Mouse (Mus musculus) hindbrain, embryonic 14.5 days (tissue): Measurements from ENCODE around the gene Aox4. TPM values are rescaled to one million over a fixed set of nuclear protein-coding genes. Genes with fewer than 3 reads are reported as not detected.

Source experiments
- ATAC-seq: fragments of 200-750 bp; cut with Nextera tagmentation; 2 replicates; pipeline ENCODE4 v1.8.0; 2017; ENCODE audit warnings: moderate number of reproducible peaks, mild to moderate bottlenecking, moderate TSS enrichment, moderate library complexity; ENCODE audit not compliant: low FRiP score
- DNase-seq: peaks from one replicate; pipeline ENCODE4 v3.0.0-alpha.2; 2015; ENCODE audit warnings: low spot score
- H3K27ac ChIP-seq: fragments of 300-500 bp; sonication (generic); 2 replicates; pipeline ENCODE4 v1.5.1; 2014; ENCODE audit warnings: mild to moderate bottlenecking, moderate library complexity
- H3K27me3 ChIP-seq: fragments of 300-500 bp; sonication (generic); 2 replicates; pipeline ENCODE4 v1.6.1; 2014; ENCODE audit warnings: mild to moderate bottlenecking, low read length, mixed read lengths; ENCODE audit not compliant: control insufficient read depth, insufficient read depth
- H3K36me3 ChIP-seq: fragments of 300-500 bp; sonication (generic); replicated peaks from 2 replicates; pipeline ENCODE4 v1.6.1; 2014; ENCODE audit not compliant: control insufficient read depth, insufficient read depth
- H3K4me1 ChIP-seq: fragments of 300-500 bp; sonication (generic); replicated peaks from 2 replicates; pipeline ENCODE4 v1.6.1; 2014; ENCODE audit warnings: antibody characterized with exemption, low read length, mixed read lengths; ENCODE audit not compliant: control insufficient read depth, insufficient read depth
- H3K4me2 ChIP-seq: fragments of 300-500 bp; sonication (generic); replicated peaks from 2 replicates; pipeline ENCODE4 v1.6.1; 2014; ENCODE audit warnings: mild to moderate bottlenecking, moderate library complexity
- H3K4me3 ChIP-seq: fragments of 300-500 bp; sonication (generic); replicated peaks from 2 replicates; pipeline ENCODE4 v1.5.1; 2014; ENCODE audit warnings: mild to moderate bottlenecking, low read length
- H3K9ac ChIP-seq: fragments of 300-500 bp; sonication (generic); 2 replicates; pipeline ENCODE4 v1.6.1; 2014
- H3K9me3 ChIP-seq: fragments of 300-500 bp; sonication (generic); 2 replicates; pipeline ENCODE4 v1.6.1; 2016; ENCODE audit warnings: low read length; ENCODE audit not compliant: control insufficient read depth
- WGBS: fragments of 180-500 bp; shearing (Covaris S2); extraction: QIAGEN DNeasy Blood & Tissue Kit; methylation state at CpG from one replicate; pipeline ENCODE4 v1.1.7; 2014; 5-methylcytosine and 5-hydroxymethylcytosine counted together
- polyA plus RNA-seq: library from polyadenylated mRNA; unstranded; fragments of >200 nt; fragmentation: Nextera tagmentation; extraction: Ambion mirVana; gene quantifications from 2 replicates; pipeline ENCODE4 v1.2.1, GENCODE M21; 2014

Aox4 gene
- 0.39 and 0.54 TPM in 2 replicates for polyA plus RNA-seq

DNA sequence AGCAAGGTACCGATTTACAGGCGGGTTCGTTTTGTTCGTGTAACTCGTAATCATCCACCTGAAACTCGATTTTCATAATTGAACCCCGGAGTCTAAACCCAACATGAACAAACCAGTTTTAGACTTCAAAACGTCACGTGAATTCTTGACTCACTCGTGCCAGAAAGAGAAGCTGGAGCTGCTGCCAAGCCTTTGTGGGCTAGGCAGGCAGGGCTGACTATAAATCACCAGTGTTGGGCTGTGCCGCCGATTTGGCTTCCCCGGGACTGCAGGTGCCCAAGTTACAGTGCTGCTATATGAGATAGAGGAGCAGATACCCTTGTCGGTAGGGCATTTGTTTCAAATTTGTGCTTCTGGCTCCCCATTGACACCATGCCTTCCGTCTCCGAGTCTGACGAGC is at the start of gene Aox4:
TSS of gene Aox4 (plus strand) at position 195 of the 400 bp plus-strand sequence.
- 81% methylated on average over 17 of the region's 17 CpGs for WGBS
- Histone ChIP-seq H3K4me2 (no peak within 1 kb of the TSS), H3K4me3 (no peak within 1 kb of the TSS), H3K9me3 (no peaks in the 10 kb centered on the region), H3K36me3 (no peaks in the 10 kb centered on the region), H3K27ac (no peak within 1 kb of the TSS), H3K4me1 (no peaks in the 10 kb centered on the region), H3K9ac (no peak within 1 kb of the TSS), H3K27me3 (no peaks in the 10 kb centered on the region)
- DNase-seq (no peak), ATAC-seq (no peak)

DNA sequence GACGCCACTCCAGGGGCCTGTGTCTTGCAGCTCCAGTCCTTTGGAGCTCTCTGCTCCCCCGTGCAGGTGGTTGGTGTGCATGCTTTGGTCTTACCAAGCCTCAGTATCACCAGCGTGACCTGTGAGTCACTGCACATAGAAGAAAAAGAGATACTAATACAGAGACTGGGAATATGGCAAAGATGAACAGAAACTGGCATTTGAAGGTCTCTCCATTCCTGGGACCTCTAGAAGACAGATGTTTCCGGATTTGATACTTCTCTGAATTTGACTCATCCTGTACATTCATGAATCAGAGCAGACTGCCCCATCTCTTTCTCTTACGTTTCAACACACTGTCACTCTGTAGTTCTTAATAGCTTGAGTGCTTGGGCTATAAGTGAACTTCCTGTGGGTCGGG is 40.3 kb upstream of the Aox4 start:
- WGBS = 89% methylated on average over 6 of the region's 6 CpGs

DNA sequence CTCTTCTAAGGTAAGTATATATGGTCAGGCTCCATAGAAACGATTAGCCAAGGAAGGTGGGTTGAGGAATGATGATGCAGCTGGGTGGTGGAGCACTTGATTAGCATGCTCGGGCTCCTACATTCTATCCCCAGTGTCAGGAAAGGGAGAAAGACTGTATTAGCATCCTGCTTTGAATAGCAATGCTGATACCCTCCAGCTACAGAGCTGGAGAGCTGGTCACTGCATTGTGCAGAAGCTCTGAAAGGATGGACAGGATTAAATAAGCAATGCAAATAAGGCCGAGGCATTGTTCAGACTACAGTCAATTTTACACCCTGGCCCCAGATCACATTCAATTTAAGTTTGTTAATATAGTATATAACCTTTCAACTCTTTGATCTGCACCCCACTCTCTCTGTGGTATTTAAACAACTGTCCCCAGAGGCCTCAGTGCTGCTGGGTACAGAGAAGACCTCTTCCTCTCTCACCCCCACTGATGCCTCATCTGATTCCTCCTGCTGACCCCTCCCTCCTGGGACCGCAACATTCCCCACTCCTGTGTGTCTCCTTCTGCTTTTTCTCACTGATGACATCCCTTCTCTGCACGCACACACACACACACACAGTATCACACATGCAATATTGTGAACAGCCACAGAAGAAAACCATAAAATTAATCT is 21.6 kb upstream of the Aox4 start:
- Histone ChIP-seq H3K9ac (no peak overlapping the region), H3K9me3 (no peaks in the 10 kb centered on the region), H3K4me1 (no peaks in the 10 kb centered on the region), H3K36me3 (no peaks in the 10 kb centered on the region), H3K27ac (no peak overlapping the region), H3K4me3 (no peak overlapping the region), H3K27me3 (no peaks in the 10 kb centered on the region), H3K4me2 (no peak overlapping the region)
- 38% methylated on average over 5 of the region's 5 CpGs for WGBS
- ATAC-seq (no peak), DNase-seq (no peak)

More for the DNA sequence above, 40.3 kb upstream of the Aox4 start:
- H3K27me3 ChIP-seq = no peaks in the 10 kb centered on the region
- no peak overlapping the region for H3K9ac ChIP-seq
- H3K36me3 ChIP-seq = no peaks in the 10 kb centered on the region
- no peak overlapping the region for H3K4me3 ChIP-seq
- no peak for DNase-seq
- no peaks in the 10 kb centered on the region for H3K4me1 ChIP-seq
- no peak overlapping the region for H3K27ac ChIP-seq
- no peak for ATAC-seq
- no peaks in the 10 kb centered on the region for H3K9me3 ChIP-seq
- no peak overlapping the region for H3K4me2 ChIP-seq

DNA sequence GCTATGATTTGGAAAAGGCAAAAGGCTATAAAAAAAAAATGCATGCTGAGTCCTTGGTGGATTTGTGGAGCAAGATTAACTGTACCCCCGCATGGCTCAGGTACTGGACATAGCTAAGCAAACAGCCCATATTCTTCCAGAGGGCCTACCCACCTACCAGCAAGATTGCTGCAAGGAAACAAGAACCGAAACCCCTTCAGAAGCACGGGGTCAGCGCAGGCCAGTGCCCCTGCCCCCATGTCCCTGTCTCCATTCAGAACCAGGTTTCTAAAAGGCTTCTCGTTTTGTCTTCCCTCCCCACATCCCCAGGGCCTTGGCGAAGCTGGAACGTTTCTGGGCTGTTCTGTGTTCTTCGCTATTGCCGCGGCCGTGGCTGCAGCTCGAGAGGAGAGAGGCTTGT is 15.9 kb upstream of the Aox4 start:
- Histone ChIP-seq H3K27ac (no peak overlapping the region), H3K9me3 (no peaks in the 10 kb centered on the region), H3K4me2 (no peak overlapping the region), H3K36me3 (no peaks in the 10 kb centered on the region), H3K4me1 (no peaks in the 10 kb centered on the region), H3K9ac (no peak overlapping the region), H3K27me3 (no peaks in the 10 kb centered on the region), H3K4me3 (no peak overlapping the region)
- ATAC-seq = no peak
- WGBS = 91% methylated on average over 12 of the region's 12 CpGs
- no peak for DNase-seq

DNA sequence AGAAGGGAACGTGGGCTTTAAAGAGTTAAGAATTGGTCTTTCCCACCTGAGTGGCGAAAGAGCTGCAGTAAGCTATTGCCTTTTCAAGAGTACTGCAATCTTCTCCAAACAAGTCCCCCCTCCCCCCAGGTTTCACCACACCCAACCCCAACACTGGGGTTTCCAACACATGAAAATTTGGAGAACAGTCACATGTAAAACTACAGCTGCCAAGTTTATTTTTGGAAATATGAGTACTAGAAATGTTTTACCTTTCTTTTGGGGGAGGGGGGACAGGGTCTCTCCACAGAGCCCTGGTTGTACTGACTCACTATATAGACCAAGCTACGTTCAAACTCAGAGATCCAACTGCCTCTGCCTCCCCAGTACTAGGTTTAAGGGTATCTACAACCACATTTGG is 15.2 kb upstream of the Aox4 start:
- no peaks in the 10 kb centered on the region for H3K9me3 ChIP-seq
- no peak overlapping the region for H3K4me3 ChIP-seq
- 85% methylated on average over 3 of the region's 3 CpGs for WGBS
- H3K27me3 ChIP-seq = no peaks in the 10 kb centered on the region
- no peak overlapping the region for H3K9ac ChIP-seq
- no peak overlapping the region for H3K27ac ChIP-seq
- ATAC-seq (no peak), DNase-seq (no peak)
- H3K4me2 ChIP-seq = no peak overlapping the region
- H3K4me1 ChIP-seq = no peaks in the 10 kb centered on the region
- no peaks in the 10 kb centered on the region for H3K36me3 ChIP-seq

DNA sequence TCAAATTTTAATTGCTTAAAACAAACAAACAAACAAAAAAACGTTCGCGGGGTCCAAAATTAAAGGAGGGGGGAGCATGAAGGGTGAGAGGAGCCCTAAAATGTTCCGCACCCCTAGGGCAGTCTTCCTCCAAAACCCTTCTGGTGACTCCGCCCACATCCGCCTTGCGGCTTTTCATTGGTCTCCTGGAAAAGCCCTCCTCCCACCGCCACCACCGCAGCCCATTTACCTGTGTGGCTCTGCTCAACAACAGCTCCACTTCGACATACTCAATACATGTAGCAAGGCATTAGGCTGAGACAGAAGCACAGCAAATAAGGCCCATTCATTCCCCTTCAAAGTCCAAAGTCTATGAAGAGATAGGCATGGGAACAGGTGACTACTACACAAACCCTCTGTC is 14.7 kb upstream of the Aox4 start:
- no peaks in the 10 kb centered on the region for H3K4me1 ChIP-seq
- no peak overlapping the region for H3K4me3 ChIP-seq
- H3K27me3 ChIP-seq = no peaks in the 10 kb centered on the region
- no peaks in the 10 kb centered on the region for H3K9me3 ChIP-seq
- 14% methylated on average over 10 of the region's 10 CpGs for WGBS
- ATAC-seq = no peak
- no peaks in the 10 kb centered on the region for H3K36me3 ChIP-seq
- H3K27ac ChIP-seq = no peak overlapping the region
- no peak overlapping the region for H3K4me2 ChIP-seq
- DNase-seq = no peak
- H3K9ac ChIP-seq = no peak overlapping the region

DNA sequence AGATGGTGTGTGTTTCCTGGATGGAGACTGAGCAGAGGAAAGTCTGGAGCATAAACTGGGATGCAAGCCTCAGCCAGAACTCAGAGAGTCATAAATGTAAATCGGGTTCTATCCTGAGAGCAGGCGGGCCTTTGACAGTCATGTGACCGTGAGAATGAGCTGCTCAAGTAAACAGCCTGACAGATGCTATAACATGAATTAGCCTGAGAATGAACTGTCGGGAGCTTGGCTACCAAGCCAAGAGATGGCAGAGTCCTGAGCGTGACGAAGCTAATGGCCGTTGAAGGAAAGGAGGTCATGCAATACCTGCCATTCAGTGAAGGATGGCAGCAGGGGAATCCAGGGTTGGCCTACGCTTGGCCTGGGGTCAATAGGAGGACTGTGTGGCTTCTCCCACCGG is 13.2 kb upstream of the Aox4 start:
- no peak for DNase-seq
- no peak overlapping the region for H3K4me2 ChIP-seq
- H3K27me3 ChIP-seq = no peaks in the 10 kb centered on the region
- no peak overlapping the region for H3K4me3 ChIP-seq
- H3K9ac ChIP-seq = no peak overlapping the region
- H3K36me3 ChIP-seq = no peaks in the 10 kb centered on the region
- 0 out of 2 replicates have a peak, but pooled peaks have one; percentile 31 for ATAC-seq
- H3K4me1 ChIP-seq = no peaks in the 10 kb centered on the region
- 68% methylated on average over 9 of the region's 9 CpGs for WGBS
- no peaks in the 10 kb centered on the region for H3K9me3 ChIP-seq
- no peak overlapping the region for H3K27ac ChIP-seq

DNA sequence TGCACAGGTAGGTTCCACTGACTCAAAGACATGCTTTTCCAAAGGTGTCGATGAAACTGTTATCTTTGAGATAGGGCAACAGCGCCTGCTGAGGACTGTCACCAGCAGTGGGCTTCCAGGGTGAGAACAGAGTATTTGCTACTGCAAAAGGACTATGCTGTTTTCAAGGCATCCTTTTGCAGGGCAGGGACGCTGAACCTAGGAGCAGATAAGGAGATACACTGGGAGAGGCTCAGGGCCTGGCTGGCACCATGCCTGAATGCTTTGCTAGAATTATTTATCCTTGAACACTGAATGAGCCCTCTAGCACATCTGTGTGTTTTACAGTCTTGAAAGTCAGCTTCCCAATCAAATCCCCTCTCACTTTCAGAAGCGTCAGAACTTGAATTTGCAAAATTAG is 11.8 kb upstream of the Aox4 start:
- ATAC-seq (no peak), DNase-seq (no peak)
- 88% methylated on average over 4 of the region's 4 CpGs for WGBS
- Histone ChIP-seq H3K27me3 (no peaks in the 10 kb centered on the region), H3K9me3 (no peaks in the 10 kb centered on the region), H3K9ac (no peak overlapping the region), H3K36me3 (no peaks in the 10 kb centered on the region), H3K4me2 (no peak overlapping the region), H3K4me3 (no peak overlapping the region), H3K4me1 (no peaks in the 10 kb centered on the region), H3K27ac (no peak overlapping the region)

DNA sequence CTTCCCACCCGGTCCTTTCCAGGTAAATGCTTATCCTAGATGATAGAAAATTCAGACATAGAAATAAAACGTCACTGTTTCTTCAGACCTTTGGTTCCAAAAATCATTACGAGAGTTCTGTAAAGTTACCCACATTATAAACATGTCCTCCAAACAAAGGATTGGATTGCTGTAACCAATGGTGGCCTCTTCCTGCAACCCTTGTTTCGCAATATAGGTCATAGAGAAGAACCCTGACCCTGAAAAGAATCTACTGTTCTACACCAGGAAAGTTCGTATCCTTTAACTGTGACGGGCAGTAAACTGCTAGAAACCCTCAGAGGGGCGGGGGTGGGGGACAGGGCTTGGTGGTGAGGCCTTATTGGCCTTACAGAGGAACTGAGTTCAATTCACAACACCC is 2.6 kb downstream of the Aox4 start:
- WGBS = 86% methylated on average over 7 of the region's 7 CpGs
- Histone ChIP-seq H3K27me3 (no peaks in the 10 kb centered on the region), H3K4me2 (no peak overlapping the region), H3K4me3 (no peak overlapping the region), H3K4me1 (no peaks in the 10 kb centered on the region), H3K9ac (no peak overlapping the region), H3K36me3 (no peaks in the 10 kb centered on the region), H3K27ac (no peak overlapping the region), H3K9me3 (no peaks in the 10 kb centered on the region)
- ATAC-seq (no peak), DNase-seq (no peak)

DNA sequence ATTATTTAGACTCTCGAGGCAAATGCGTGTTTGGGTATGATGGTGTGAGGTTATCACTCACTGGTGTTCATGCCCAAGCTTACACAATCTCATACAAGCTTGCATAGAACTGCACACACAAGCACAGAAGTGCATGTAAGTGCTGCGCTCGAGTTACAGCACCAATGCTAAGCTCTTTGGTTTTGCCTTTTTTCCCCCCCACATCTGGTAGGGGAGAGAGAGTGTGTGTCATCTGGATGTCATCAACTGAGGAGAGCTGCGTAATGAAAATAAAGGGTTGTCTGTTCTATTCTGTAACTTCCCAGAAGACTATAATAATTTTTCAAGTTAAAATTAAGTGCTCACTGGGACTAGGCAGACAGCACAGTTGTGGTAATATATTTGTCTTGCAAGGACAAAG is 3.6 kb downstream of the Aox4 start:
- 87% methylated on average over 5 of the region's 5 CpGs for WGBS
- Histone ChIP-seq H3K4me2 (no peak overlapping the region), H3K9me3 (no peaks in the 10 kb centered on the region), H3K36me3 (no peaks in the 10 kb centered on the region), H3K27me3 (no peaks in the 10 kb centered on the region), H3K4me3 (no peak overlapping the region), H3K4me1 (no peaks in the 10 kb centered on the region), H3K27ac (no peak overlapping the region), H3K9ac (no peak overlapping the region)
- no peak for DNase-seq
- ATAC-seq = no peak
